Mouse (Mus musculus) lung, embryonic 16.5 days (tissue): ENCODE results near the gene Itga3. TPM values are rescaled to one million over a fixed set of nuclear protein-coding genes. Genes with fewer than 3 reads are reported as not detected.

Experiments
- ATAC-seq: fragments of 200-750 bp; cut with Nextera tagmentation; 2 replicates; pipeline ENCODE4 v1.8.0; 2017; ENCODE audit warnings: low read depth, mild to moderate bottlenecking, moderate library complexity
- H3K27ac ChIP-seq: fragments of 300-500 bp; sonication (generic); 2 replicates; pipeline ENCODE4 v1.5.1; 2014; ENCODE audit warnings: mild to moderate bottlenecking, control low read depth, low read length
- H3K27me3 ChIP-seq: fragments of 300-500 bp; sonication (generic); 2 replicates; pipeline ENCODE4 v1.6.1; 2014; ENCODE audit warnings: low read depth, low read length, mixed read lengths; ENCODE audit not compliant: control insufficient read depth, insufficient read depth
- H3K36me3 ChIP-seq: fragments of 300-500 bp; sonication (generic); 2 replicates; pipeline ENCODE4 v1.6.1; 2014; ENCODE audit warnings: low read length; ENCODE audit not compliant: control insufficient read depth, insufficient read depth
- H3K4me1 ChIP-seq: fragments of 300-500 bp; sonication (generic); replicated peaks from 2 replicates; pipeline ENCODE4 v1.6.1; 2014; ENCODE audit warnings: low read length, mixed read lengths; ENCODE audit not compliant: control insufficient read depth, insufficient read depth
- H3K4me2 ChIP-seq: fragments of 300-500 bp; sonication (generic); 2 replicates; pipeline ENCODE4 v1.6.1; 2014; ENCODE audit warnings: low read depth, low read length, control low read depth
- H3K4me3 ChIP-seq: fragments of 300-500 bp; sonication (generic); 2 replicates; pipeline ENCODE4 v1.5.1; 2014; ENCODE audit warnings: mild to moderate bottlenecking, low read length, control low read depth
- H3K9ac ChIP-seq: fragments of 300-500 bp; sonication (generic); 2 replicates; pipeline ENCODE4 v1.6.1; 2014; ENCODE audit warnings: low read length, control low read depth
- H3K9me3 ChIP-seq: fragments of 300-500 bp; sonication (generic); 2 replicates; pipeline ENCODE4 v1.6.1; 2016; ENCODE audit warnings: low read length; ENCODE audit not compliant: control insufficient read depth
- WGBS: fragments of 180-500 bp; shearing (Covaris S2); extraction: QIAGEN DNeasy Blood & Tissue Kit; methylation state at CpG from one replicate; pipeline ENCODE4 v1.1.7; 2014; 5-methylcytosine and 5-hydroxymethylcytosine counted together
- polyA plus RNA-seq: library from polyadenylated mRNA; unstranded; fragments of >200 nt; fragmentation: Nextera tagmentation; extraction: Ambion mirVana; gene quantifications from 2 replicates; pipeline ENCODE4 v1.2.1, GENCODE M21; 2015

The Itga3 gene
- polyA plus RNA-seq, 1 experiment from 2014 or later: 23.3 TPM

- WGBS: 34% methylated on average over 5 of the region's 5 CpGs
- peaks cover 34% of the 10 kb centered on the region for H3K4me1 ChIP-seq
- no peak overlapping the region for H3K9ac ChIP-seq
- no peaks in the 10 kb centered on the region for H3K27me3 ChIP-seq
- H3K9me3 ChIP-seq: no peaks in the 10 kb centered on the region
- no peak overlapping the region for H3K4me2 ChIP-seq
- H3K36me3 ChIP-seq: no peaks in the 10 kb centered on the region
- H3K27ac ChIP-seq: no peak overlapping the region
- no peak overlapping the region for H3K4me3 ChIP-seq
- ATAC-seq: peak; percentile 22; the same call in 1 of the 2 replicates
Measured at GRCm38 (mm10) chr11:95086229-95086628, 9.6 kb upstream of the Itga3 start.

GRCm38 (mm10) chr11:95085710-95086109 is 9.1 kb upstream of the Itga3 start:
- no peak for ATAC-seq
- H3K9ac ChIP-seq: no peak overlapping the region
- H3K4me1 ChIP-seq: peaks cover 38% of the 10 kb centered on the region
- H3K36me3 ChIP-seq: no peaks in the 10 kb centered on the region
- no peak overlapping the region for H3K27ac ChIP-seq
- H3K4me3 ChIP-seq: no peak overlapping the region
- no peaks in the 10 kb centered on the region for H3K9me3 ChIP-seq
- H3K4me2 ChIP-seq: no peak overlapping the region
- H3K27me3 ChIP-seq: no peaks in the 10 kb centered on the region
- WGBS: 12% methylated on average over 5 of the region's 5 CpGs

GRCm38 (mm10) chr11:95084811-95085382 is 8.3 kb upstream of the Itga3 start:
- no peaks in the 10 kb centered on the region for H3K36me3 ChIP-seq
- no peak overlapping the region for H3K9ac ChIP-seq
- no peaks in the 10 kb centered on the region for H3K27me3 ChIP-seq
- no peaks in the 10 kb centered on the region for H3K9me3 ChIP-seq
- no peak for ATAC-seq
- H3K4me1 ChIP-seq: peaks cover 46% of the 10 kb centered on the region
- H3K4me2 ChIP-seq: no peak overlapping the region
- no peak overlapping the region for H3K4me3 ChIP-seq
- WGBS: 28% methylated on average over 5 of the region's 5 CpGs
- H3K27ac ChIP-seq: no peak overlapping the region

GRCm38 (mm10) chr11:95084175-95084574 is 7.6 kb upstream of the Itga3 start:
- H3K4me1 ChIP-seq: peaks cover 48% of the 10 kb centered on the region
- no peaks in the 10 kb centered on the region for H3K27me3 ChIP-seq
- WGBS: 43% methylated on average over 4 of the region's 4 CpGs
- no peaks in the 10 kb centered on the region for H3K9me3 ChIP-seq
- H3K4me3 ChIP-seq: no peak overlapping the region
- ATAC-seq: no peak
- H3K4me2 ChIP-seq: no peak overlapping the region
- no peak overlapping the region for H3K27ac ChIP-seq
- no peak overlapping the region for H3K9ac ChIP-seq
- H3K36me3 ChIP-seq: no peaks in the 10 kb centered on the region

- no peak for ATAC-seq
- H3K4me3 ChIP-seq: no peak overlapping the region
- H3K27ac ChIP-seq: no peak overlapping the region
- no peak overlapping the region for H3K9ac ChIP-seq
- no peak overlapping the region for H3K4me2 ChIP-seq
- WGBS: 77% methylated on average over 7 of the region's 7 CpGs
- no peaks in the 10 kb centered on the region for H3K36me3 ChIP-seq
- H3K9me3 ChIP-seq: no peaks in the 10 kb centered on the region
- H3K4me1 ChIP-seq: peaks cover 46% of the 10 kb centered on the region
- no peaks in the 10 kb centered on the region; the same call in 1 of the 2 replicates for H3K27me3 ChIP-seq
Measured at GRCm38 (mm10) chr11:95082896-95083295, 6.3 kb upstream of the Itga3 start.

GRCm38 (mm10) chr11:95080783-95081182 is 4.2 kb upstream of the Itga3 start:
- ATAC-seq: no peak
- 80% methylated on average over 6 of the region's 6 CpGs for WGBS
- Histone ChIP-seq H3K4me3 (no peak overlapping the region), H3K9me3 (no peaks in the 10 kb centered on the region), H3K27ac (no peak overlapping the region; the same call in 1 of the 2 replicates), H3K4me1 (peaks cover 39% of the 10 kb centered on the region), H3K4me2 (no peak overlapping the region), H3K27me3 (peaks cover 9% of the 10 kb centered on the region), H3K9ac (no peak overlapping the region), H3K36me3 (no peaks in the 10 kb centered on the region)

- H3K4me1 ChIP-seq: peaks cover 46% of the 10 kb centered on the region
Measured at GRCm38 (mm10) chr11:95079256-95079875, 2.8 kb upstream of the Itga3 start.

GRCm38 (mm10) chr11:95077956-95078355 is 1.4 kb upstream of the Itga3 start:
- Histone ChIP-seq H3K4me2 (peak overlapping the region; percentile 6; the same call in 1 of the 2 replicates), H3K4me1 (peaks cover 57% of the 10 kb centered on the region), H3K9ac (no peak overlapping the region), H3K36me3 (no peaks in the 10 kb centered on the region), H3K9me3 (no peaks in the 10 kb centered on the region), H3K27me3 (peaks cover 14% of the 10 kb centered on the region), H3K4me3 (no peak overlapping the region), H3K27ac (no peak overlapping the region)
- WGBS: 49% methylated on average over 7 of the region's 7 CpGs
- no peak for ATAC-seq

More at GRCm38 (mm10) chr11:95079256-95079875, 2.8 kb upstream of the Itga3 start:
- Histone ChIP-seq H3K9me3 (no peaks in the 10 kb centered on the region), H3K4me2 (no peak overlapping the region), H3K36me3 (no peaks in the 10 kb centered on the region), H3K27me3 (peaks cover 14% of the 10 kb centered on the region), H3K9ac (no peak overlapping the region), H3K27ac (peak overlapping the region; percentile 64), H3K4me3 (no peak overlapping the region)
- 35% methylated on average over 6 of the region's 6 CpGs for WGBS
- 0 out of 2 replicates have a peak, but pooled peaks have one; percentile 6 for ATAC-seq

- Histone ChIP-seq H3K4me3 (peak overlapping the region; percentile 68), H3K27ac (peak overlapping the region; percentile 94), H3K9ac (peak overlapping the region; percentile 77), H3K27me3 (peaks cover 14% of the 10 kb centered on the region), H3K4me1 (peaks cover 76% of the 10 kb centered on the region), H3K4me2 (peak overlapping the region; percentile 77), H3K36me3 (no peaks in the 10 kb centered on the region), H3K9me3 (no peaks in the 10 kb centered on the region)
- 1% methylated on average over 42 of the region's 42 CpGs for WGBS
- ATAC-seq: peak; percentile 41
Measured at GRCm38 (mm10) chr11:95076041-95076535, 513 bp downstream of the Itga3 start.
